Mouse (Mus musculus) lung, postnatal 36 days (tissue): ENCODE results near the gene Tmem91.

Experiments
- DNase-seq: peaks from one replicate; pipeline ENCODE4 v3.0.0; 2022; ENCODE audit warnings: mixed read lengths

Gene Tmem91

GRCm38 (mm10) chr7:25669158-25669557 lies 5.8 kb downstream of the Tmem91 start:
- no peak for DNase-seq

GRCm38 (mm10) chr7:25666381-25666780 lies 8.6 kb downstream of the Tmem91 start:
- DNase-seq = no peak

GRCm38 (mm10) chr7:25658657-25659472 lies 16.1 kb downstream of the Tmem91 start, which contains the start of the genes Bckdha and Exosc5:
Bckdha (minus strand) TSS chr7:25658981.
Exosc5 (plus strand) TSS chr7:25659164.
- peak; percentile 100 for DNase-seq

GRCm38 (mm10) chr7:25657785-25658184 lies 17.2 kb downstream of the Tmem91 start:
- no peak for DNase-seq

GRCm38 (mm10) chr7:25655601-25656428 lies 19.2 kb downstream of the Tmem91 start:
- no peak for DNase-seq

GRCm38 (mm10) chr7:25652244-25652759 lies 22.7 kb downstream of the Tmem91 start:
- DNase-seq = peak; percentile 36

GRCm38 (mm10) chr7:25651281-25651680 lies 23.7 kb downstream of the Tmem91 start:
- peak; percentile 47 for DNase-seq

- peak; percentile 44 for DNase-seq
Observed at GRCm38 (mm10) chr7:25649839-25650238, 25.1 kb downstream of the Tmem91 start.

- DNase-seq = peak; percentile 39
Observed at GRCm38 (mm10) chr7:25647574-25648123, 27.3 kb downstream of the Tmem91 start.

- no peak for DNase-seq
Observed at GRCm38 (mm10) chr7:25645074-25645473, 29.9 kb downstream of the Tmem91 start.

GRCm38 (mm10) chr7:25644631-25645030 lies 30.3 kb downstream of the Tmem91 start:
- DNase-seq = no peak

GRCm38 (mm10) chr7:25644136-25644535 lies 30.8 kb downstream of the Tmem91 start:
- no peak for DNase-seq

GRCm38 (mm10) chr7:25639754-25640153 lies 35.2 kb downstream of the Tmem91 start:
- DNase-seq = no peak

- DNase-seq = no peak
Observed at GRCm38 (mm10) chr7:25637099-25637498, 37.9 kb downstream of the Tmem91 start.

- peak; percentile 59 for DNase-seq
Observed at GRCm38 (mm10) chr7:25636373-25636772, 38.6 kb downstream of the Tmem91 start.

- peak; percentile 45 for DNase-seq
Observed at GRCm38 (mm10) chr7:25632679-25633078, 42.3 kb downstream of the Tmem91 start.

- DNase-seq = no peak
Observed at GRCm38 (mm10) chr7:25628323-25628620, 46.7 kb downstream of the Tmem91 start.

- peak; percentile 82 for DNase-seq
Observed at GRCm38 (mm10) chr7:25627431-25628322, 47.3 kb downstream of the Tmem91 start.

- peak; percentile 73 for DNase-seq
Observed at GRCm38 (mm10) chr7:25626509-25627430, 48.2 kb downstream of the Tmem91 start, which contains the start of gene B3gnt8. B3gnt8 (plus strand) TSS chr7:25626654.

- DNase-seq = peak; percentile 56
Observed at GRCm38 (mm10) chr7:25625594-25626250, 49.2 kb downstream of the Tmem91 start.
